Mouse (Mus musculus) midbrain, postnatal 0 days (tissue): Measurements from ENCODE around the gene Cog1. TPM values are rescaled to one million over a fixed set of nuclear protein-coding genes. Genes with fewer than 3 reads are reported as not detected.

Experiments used
- ATAC-seq: fragments of 200-750 bp; cut with Nextera tagmentation; 2 replicates; pipeline ENCODE4 v1.8.0; 2017; ENCODE audit warnings: moderate number of reproducible peaks, mild to moderate bottlenecking, moderate TSS enrichment, moderate library complexity; ENCODE audit not compliant: low FRiP score
- DNase-seq: peaks from one replicate; pipeline ENCODE4 v3.0.0-alpha.2; 2015; ENCODE audit warnings: low spot score
- H3K27ac ChIP-seq: fragments of 300-500 bp; sonication (generic); 2 replicates; pipeline ENCODE4 v1.5.1; 2014; ENCODE audit warnings: low read depth, mild to moderate bottlenecking, low read length, mixed read lengths
- H3K27me3 ChIP-seq: fragments of 300-500 bp; sonication (generic); 2 replicates; pipeline ENCODE4 v1.6.1; 2014; ENCODE audit warnings: low read length, control low read depth, mixed read lengths; ENCODE audit not compliant: insufficient read depth
- H3K36me3 ChIP-seq: fragments of 300-500 bp; sonication (generic); 2 replicates; pipeline ENCODE4 v1.6.1; 2014; ENCODE audit warnings: low read length, control low read depth, mixed read lengths; ENCODE audit not compliant: insufficient read depth
- H3K4me1 ChIP-seq: fragments of 300-500 bp; sonication (generic); 2 replicates; pipeline ENCODE4 v1.6.1; 2014; ENCODE audit warnings: mild to moderate bottlenecking, control low read depth, antibody characterized with exemption, low read length, mixed read lengths; ENCODE audit not compliant: insufficient read depth
- H3K4me2 ChIP-seq: fragments of 300-500 bp; sonication (generic); 2 replicates; pipeline ENCODE4 v1.6.1; 2014; ENCODE audit warnings: low read depth, mild to moderate bottlenecking, low read length, mixed read lengths; ENCODE audit not compliant: poor library complexity, severe bottlenecking
- H3K4me3 ChIP-seq: fragments of 300-500 bp; sonication (generic); 2 replicates; pipeline ENCODE4 v1.5.1; 2014; ENCODE audit warnings: low read depth, mild to moderate bottlenecking, low read length, moderate library complexity
- H3K9ac ChIP-seq: fragments of 300-500 bp; sonication (generic); replicated peaks from 2 replicates; pipeline ENCODE4 v1.6.1; 2014; ENCODE audit warnings: mild to moderate bottlenecking, low read length, moderate library complexity, mixed read lengths; ENCODE audit not compliant: poor library complexity, severe bottlenecking
- H3K9me3 ChIP-seq: fragments of 300-500 bp; sonication (generic); 2 replicates; pipeline ENCODE4 v1.6.1; 2016; ENCODE audit warnings: low read length, control low read depth
- CTCF ChIP-seq: IDR thresholded peaks from 2 replicates; pipeline ENCODE4 v1.5.1; 2016; ENCODE audit warnings: antibody characterized with exemption, mild to moderate bottlenecking
- whole genome bisulfite sequencing: fragments of 180-500 bp; shearing (Covaris S2); extraction: QIAGEN DNeasy Blood & Tissue Kit; methylation state at CpG from one replicate; pipeline ENCODE4 v1.1.7; 2014; 5-methylcytosine and 5-hydroxymethylcytosine counted together
- polyA plus RNA-seq: library from polyadenylated mRNA; unstranded; fragments of >200 nt; fragmentation: Nextera tagmentation; extraction: Ambion mirVana; gene quantifications from 2 replicates; pipeline ENCODE4 v1.2.1, GENCODE M21; 2015
- total RNA-seq: library from RNA; depleted of rRNA; stranded (reverse); fragments of >200 nt; gene quantifications from 2 replicates; pipeline ENCODE4 v1.2.3, GENCODE M21; 2014

Cog1 gene
- total and polyA plus RNA-seq, 2 experiments from 2014 or later: 28.3 to 55.8 TPM

DNA sequence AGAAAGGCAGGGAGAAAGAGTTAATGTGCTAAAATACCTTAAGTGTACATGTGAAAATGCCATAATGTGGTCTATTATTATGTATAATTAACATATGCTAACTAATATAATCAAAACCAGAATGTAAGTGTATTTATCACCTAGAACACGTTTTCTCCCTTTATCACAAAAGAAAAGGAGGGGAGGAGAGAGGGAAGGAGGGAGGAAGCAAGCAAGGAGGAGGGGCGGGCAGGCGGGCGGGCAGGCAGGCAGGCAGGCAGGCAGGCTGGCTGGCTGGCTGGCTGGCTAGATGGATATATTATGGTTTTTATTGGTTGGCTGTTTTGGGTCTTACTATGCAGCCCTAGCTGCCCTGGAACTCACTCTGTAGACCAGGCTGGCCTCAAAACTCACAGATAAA is 20.7 kb downstream of the Cog1 start:
- Histone ChIP-seq H3K27me3 (no peaks in the 10 kb centered on the region), H3K4me1 (no peaks in the 10 kb centered on the region), H3K9ac (no peak overlapping the region), H3K36me3 (peaks cover 11% of the 10 kb centered on the region), H3K9me3 (no peaks in the 10 kb centered on the region), H3K4me3 (no peak overlapping the region), H3K27ac (no peak overlapping the region), H3K4me2 (no peak overlapping the region)
- ATAC-seq: no peak
- no peak for DNase-seq
- WGBS: 89% methylated on average over 4 of the region's 4 CpGs
- no peak for TF ChIP-seq CTCF

DNA sequence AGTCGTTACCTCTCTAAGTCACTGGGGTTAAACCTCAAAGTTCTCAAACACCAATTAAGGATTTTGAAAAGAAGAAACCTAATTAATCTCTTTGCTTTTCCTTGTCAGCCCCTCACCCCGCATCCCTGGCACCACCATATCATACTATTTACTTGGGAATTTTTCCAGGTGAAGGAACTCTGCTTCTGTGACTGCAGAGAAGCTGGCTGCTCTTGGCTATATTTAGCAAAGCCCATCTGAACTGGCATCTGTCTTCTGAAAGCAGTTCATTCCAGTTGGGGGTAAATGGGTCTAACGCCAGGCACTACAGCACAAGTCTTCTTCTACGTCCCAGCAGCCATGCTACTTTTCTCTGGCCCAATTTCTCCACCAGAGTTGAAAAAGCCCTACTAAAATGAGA is 24.6 kb downstream of the Cog1 start:
- H3K9ac ChIP-seq: no peak overlapping the region
- H3K27ac ChIP-seq: no peak overlapping the region
- WGBS: 90% methylated on average over 4 of the region's 4 CpGs
- no peak overlapping the region for H3K4me2 ChIP-seq
- H3K4me3 ChIP-seq: no peak overlapping the region
- no peak for ATAC-seq
- no peak for DNase-seq
- H3K36me3 ChIP-seq: peaks cover 22% of the 10 kb centered on the region
- no peaks in the 10 kb centered on the region for H3K9me3 ChIP-seq
- TF ChIP-seq CTCF: no peak
- no peaks in the 10 kb centered on the region for H3K4me1 ChIP-seq
- no peaks in the 10 kb centered on the region for H3K27me3 ChIP-seq

GRCm38 (mm10) chr11:113674595-113674994 is 25.6 kb downstream of the Cog1 start:
- DNase-seq (no peak), ATAC-seq (no peak)
- Histone ChIP-seq H3K9ac (no peak overlapping the region), H3K4me3 (no peak overlapping the region), H3K27me3 (no peaks in the 10 kb centered on the region), H3K9me3 (no peaks in the 10 kb centered on the region), H3K4me2 (no peak overlapping the region), H3K4me1 (no peaks in the 10 kb centered on the region), H3K27ac (no peak overlapping the region), H3K36me3 (peaks cover 22% of the 10 kb centered on the region)
- no peak for TF ChIP-seq CTCF
- 87% methylated on average over 5 of the region's 5 CpGs for WGBS

DNA sequence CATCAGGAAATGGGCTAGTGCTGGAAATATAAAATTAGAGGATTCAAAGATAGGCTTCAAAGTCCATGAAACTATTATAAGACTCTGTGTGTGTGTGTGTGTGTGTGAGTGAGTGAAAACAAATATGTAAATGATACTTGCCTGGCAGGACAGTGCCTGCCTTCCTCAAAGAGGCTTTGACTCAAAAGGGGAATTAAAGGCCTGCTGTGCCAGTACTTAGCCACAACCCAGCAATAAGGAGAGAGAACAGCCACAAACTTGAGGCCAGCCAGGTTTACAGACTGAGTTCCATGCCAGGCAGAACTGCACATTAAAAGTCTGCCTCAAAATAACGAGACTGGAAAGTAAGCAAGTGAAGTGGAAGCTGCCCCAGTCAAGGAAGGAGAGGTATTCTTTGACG is 27.9 kb downstream of the Cog1 start:
- Histone ChIP-seq H3K36me3 (peaks cover 19% of the 10 kb centered on the region), H3K4me1 (no peaks in the 10 kb centered on the region), H3K27me3 (no peaks in the 10 kb centered on the region), H3K9me3 (no peaks in the 10 kb centered on the region), H3K4me3 (no peak overlapping the region), H3K27ac (no peak overlapping the region), H3K9ac (no peak overlapping the region), H3K4me2 (no peak overlapping the region)
- ATAC-seq (no peak), DNase-seq (no peak)
- WGBS: 61% methylated on average over 2 of the region's 2 CpGs
- TF ChIP-seq CTCF: no peak

DNA sequence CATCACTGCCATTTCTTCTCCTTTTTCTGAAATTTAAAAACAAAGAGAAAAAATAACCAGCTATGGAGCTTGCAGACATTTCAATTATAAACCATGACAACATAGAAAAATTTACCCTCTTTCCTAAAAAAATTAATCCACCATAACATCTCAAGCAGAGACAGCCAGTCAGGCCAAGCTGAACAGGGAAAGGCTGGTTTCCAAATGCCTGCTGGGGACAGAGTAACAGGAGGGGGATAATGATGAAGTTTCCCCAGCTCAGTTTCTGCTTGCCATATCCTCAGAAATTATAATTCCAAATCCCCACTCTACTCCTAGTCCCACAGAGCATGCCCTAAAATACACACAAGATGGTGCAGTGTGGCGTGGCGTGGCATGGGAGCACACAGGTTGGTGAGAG is 28.4 kb downstream of the Cog1 start:
- Histone ChIP-seq H3K36me3 (peaks cover 19% of the 10 kb centered on the region), H3K4me1 (peaks cover 3% of the 10 kb centered on the region; the same call in 1 of the 2 replicates), H3K27ac (no peak overlapping the region), H3K4me2 (no peak overlapping the region), H3K9me3 (no peaks in the 10 kb centered on the region), H3K9ac (no peak overlapping the region), H3K4me3 (no peak overlapping the region), H3K27me3 (no peaks in the 10 kb centered on the region)
- 67% methylated on average over 2 of the region's 2 CpGs for WGBS
- ATAC-seq (no peak), DNase-seq (no peak)
- TF ChIP-seq CTCF: no peak

GRCm38 (mm10) chr11:113678373-113678772 is 29.4 kb downstream of the Cog1 start:
- Histone ChIP-seq H3K4me1 (peaks cover 8% of the 10 kb centered on the region), H3K9me3 (no peaks in the 10 kb centered on the region)

More at GRCm38 (mm10) chr11:113678373-113678772, 29.4 kb downstream of the Cog1 start:
- WGBS: 86% methylated on average over 8 of the region's 8 CpGs
- Histone ChIP-seq H3K36me3 (peaks cover 19% of the 10 kb centered on the region), H3K4me2 (no peak overlapping the region), H3K27me3 (no peaks in the 10 kb centered on the region), H3K9ac (no peak overlapping the region), H3K4me3 (no peak overlapping the region), H3K27ac (0 out of 2 replicates have a peak overlapping the region, but pooled peaks have one; percentile 1)
- no peak for TF ChIP-seq CTCF
- no peak for ATAC-seq
- no peak for DNase-seq
